Mouse (Mus musculus) lung, postnatal 0 days (tissue): ENCODE data around the gene Dact3. TPM values are rescaled to one million over a fixed set of nuclear protein-coding genes. Genes with fewer than 3 reads are reported as not detected.

Experiments used
- ATAC-seq: fragments of 200-750 bp; cut with Nextera tagmentation; 2 replicates; pipeline ENCODE4 v1.8.0; 2017; ENCODE audit warnings: moderate library complexity
- DNase-seq: peaks from one replicate; pipeline ENCODE4 v3.0.0-alpha.2; 2016; ENCODE audit warnings: low spot score
- H3K27ac ChIP-seq: fragments of 300-500 bp; sonication (generic); 2 replicates; pipeline ENCODE4 v1.5.1; 2014; ENCODE audit warnings: antibody characterized with exemption, mild to moderate bottlenecking, low read length, mixed read lengths
- H3K27me3 ChIP-seq: fragments of 300-500 bp; sonication (generic); replicated peaks from 2 replicates; pipeline ENCODE4 v1.6.1; 2014; ENCODE audit warnings: low read length, mixed read lengths; ENCODE audit not compliant: insufficient read depth
- H3K36me3 ChIP-seq: fragments of 300-500 bp; sonication (generic); 2 replicates; pipeline ENCODE4 v1.6.1; 2014; ENCODE audit warnings: low read length, mixed read lengths; ENCODE audit not compliant: insufficient read depth
- H3K4me1 ChIP-seq: fragments of 300-500 bp; sonication (generic); 2 replicates; pipeline ENCODE4 v1.6.1; 2014; ENCODE audit warnings: antibody characterized with exemption, low read depth, low read length, mixed read lengths; ENCODE audit not compliant: insufficient read depth
- H3K4me2 ChIP-seq: fragments of 300-500 bp; sonication (generic); replicated peaks from 2 replicates; pipeline ENCODE4 v1.6.1; 2014; ENCODE audit warnings: low read depth, mild to moderate bottlenecking, low read length, moderate library complexity, mixed read lengths
- H3K4me3 ChIP-seq: fragments of 300-500 bp; sonication (generic); 2 replicates; pipeline ENCODE4 v1.5.1; 2014; ENCODE audit warnings: low read depth, low read length
- H3K9ac ChIP-seq: fragments of 300-500 bp; sonication (generic); replicated peaks from 2 replicates; pipeline ENCODE4 v1.6.1; 2014; ENCODE audit warnings: low read depth, mild to moderate bottlenecking
- H3K9me3 ChIP-seq: fragments of 300-500 bp; sonication (generic); 2 replicates; pipeline ENCODE4 v1.6.1; 2016; ENCODE audit warnings: low read length, mixed read lengths
- CTCF ChIP-seq: IDR thresholded peaks from 2 replicates; pipeline ENCODE4 v1.5.1; 2016; ENCODE audit warnings: antibody characterized with exemption, mild to moderate bottlenecking
- EP300 ChIP-seq: IDR thresholded peaks from 2 replicates; pipeline ENCODE4 v1.6.1; 2016; ENCODE audit warnings: antibody characterized with exemption, mild to moderate bottlenecking, control low read depth
- WGBS: fragments of 180-500 bp; shearing (Covaris S2); extraction: QIAGEN DNeasy Blood & Tissue Kit; methylation state at CpG from one replicate; pipeline ENCODE4 v1.1.7; 2014; 5-methylcytosine and 5-hydroxymethylcytosine counted together
- polyA plus RNA-seq: library from polyadenylated mRNA; unstranded; fragments of >200 nt; fragmentation: Nextera tagmentation; extraction: Ambion mirVana; gene quantifications from 2 replicates; pipeline ENCODE4 v1.2.1, GENCODE M21; 2015

Gene Dact3
- polyA plus RNA-seq, 1 experiment from 2014 or later, result 4.3 TPM

DNA sequence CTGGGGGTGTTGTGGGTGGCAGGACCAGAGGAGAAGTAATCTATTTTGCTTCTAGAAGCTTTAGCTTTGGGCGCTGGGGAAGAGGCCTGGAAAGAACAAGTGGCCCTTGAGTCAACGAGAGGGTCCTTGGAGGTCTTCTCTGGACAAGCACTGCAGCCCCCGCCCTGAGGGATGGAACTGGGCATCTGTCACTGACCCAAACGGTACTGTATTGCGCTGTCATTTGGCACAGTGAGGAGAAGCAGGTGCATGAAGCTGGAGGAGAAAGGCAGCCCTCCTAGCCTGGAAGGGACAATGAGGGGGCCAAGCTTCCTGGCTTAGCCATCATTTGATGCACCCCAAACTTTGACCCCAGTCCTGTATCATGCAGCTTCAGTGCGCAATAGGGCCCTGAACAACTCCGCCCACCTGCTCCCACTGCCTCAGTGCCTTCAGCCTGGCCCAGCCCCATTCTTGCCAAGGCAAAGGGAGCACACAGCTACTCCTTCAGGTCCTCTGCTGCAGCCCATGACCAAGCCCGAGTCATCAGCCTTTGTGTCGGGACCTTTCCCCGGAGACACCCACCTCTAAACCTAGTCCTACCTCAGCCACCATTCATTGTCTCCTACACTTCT lies 47.4 kb downstream of the Dact3 start:
- no peaks in the 10 kb centered on the region for H3K9me3 ChIP-seq
- peak overlapping the region; percentile 97 for H3K4me2 ChIP-seq
- peaks cover 16% of the 10 kb centered on the region for H3K4me1 ChIP-seq
- H3K36me3 ChIP-seq, result peaks cover 7% of the 10 kb centered on the region; the same call in 1 of the 2 replicates
- peak; percentile 19 for DNase-seq
- no peaks in the 10 kb centered on the region for H3K27me3 ChIP-seq
- H3K27ac ChIP-seq, result peak overlapping the region; percentile 97; the same call in 1 of the 2 replicates
- H3K9ac ChIP-seq, result peak overlapping the region; percentile 87; the same call in 1 of the 2 replicates
- no peak for ATAC-seq
- 43% methylated on average over 10 of the region's 10 CpGs for WGBS
- TF ChIP-seq CTCF, result no peak
- no peak for TF ChIP-seq EP300
- H3K4me3 ChIP-seq, result peak overlapping the region; percentile 90

DNA sequence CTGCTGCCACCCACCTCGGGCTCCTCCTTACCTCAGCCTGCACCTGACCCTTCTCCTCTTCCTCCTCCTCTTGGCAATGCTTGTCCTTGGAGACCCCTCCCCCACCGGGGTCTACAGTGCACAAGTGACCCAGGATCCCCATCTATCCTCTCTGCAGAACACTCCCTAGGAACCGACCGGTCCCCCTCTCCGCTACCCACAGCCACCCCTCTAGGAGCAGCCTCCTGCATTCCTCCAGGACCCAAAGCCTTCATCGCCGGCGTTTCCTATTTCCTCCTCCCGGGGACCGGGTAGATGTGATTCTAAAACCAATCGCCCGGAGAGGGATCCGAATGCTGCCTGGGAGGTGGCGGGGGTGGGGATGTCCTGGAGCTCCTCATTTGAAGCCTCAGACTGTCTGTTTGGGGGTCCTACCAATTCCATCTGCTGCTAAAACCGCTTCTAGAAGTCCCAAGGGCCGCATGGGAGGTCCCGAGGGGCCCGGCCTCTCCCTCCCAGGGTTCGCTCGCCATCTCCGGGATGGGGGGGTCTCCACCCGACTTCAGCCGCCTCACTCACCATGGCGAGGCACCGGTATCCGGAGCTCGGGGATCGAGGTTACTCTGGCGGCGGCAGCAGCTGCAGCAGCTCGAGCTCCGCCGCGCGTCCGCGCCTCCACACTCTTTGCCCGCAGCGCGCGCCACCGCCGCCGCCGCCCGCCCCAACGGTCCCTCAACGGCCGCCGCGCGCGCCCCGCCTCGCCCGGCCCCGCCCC lies 48.3 kb downstream of the Dact3 start:
- Histone ChIP-seq H3K4me1 (peaks cover 16% of the 10 kb centered on the region), H3K9ac (peak overlapping the region; percentile 87), H3K36me3 (no peaks in the 10 kb centered on the region), H3K4me3 (peak overlapping the region; percentile 90), H3K27ac (peak overlapping the region; percentile 97), H3K9me3 (no peaks in the 10 kb centered on the region), H3K4me2 (peak overlapping the region; percentile 97), H3K27me3 (no peaks in the 10 kb centered on the region)
- ATAC-seq (no peak), DNase-seq (no peak)
- TF ChIP-seq EP300 (no peak), CTCF (no peak)
- WGBS, result under 1% methylated on average over 40 of the region's 57 CpGs

GRCm38 (mm10) chr7:16924037-16924834 lies 49.1 kb downstream of the Dact3 start, which contains the start of gene Calm3:
Gene Calm3, minus strand, starts transcription at chr7:16924114.
- Histone ChIP-seq H3K4me2 (peak within 1 kb of the TSS; percentile 97), H3K27me3 (no peaks in the 10 kb centered on the region), H3K36me3 (no peaks in the 10 kb centered on the region), H3K27ac (peak within 1 kb of the TSS; percentile 97), H3K4me1 (peaks cover 16% of the 10 kb centered on the region), H3K9me3 (no peaks in the 10 kb centered on the region), H3K9ac (peak within 1 kb of the TSS; percentile 87), H3K4me3 (peak within 1 kb of the TSS; percentile 90)
- peak; percentile 99 for DNase-seq
- WGBS, result 1% methylated on average over 64 of the region's 64 CpGs
- peak; percentile 91 for ATAC-seq
- TF ChIP-seq CTCF (peak; percentile 44), EP300 (peak; percentile 35)

DNA sequence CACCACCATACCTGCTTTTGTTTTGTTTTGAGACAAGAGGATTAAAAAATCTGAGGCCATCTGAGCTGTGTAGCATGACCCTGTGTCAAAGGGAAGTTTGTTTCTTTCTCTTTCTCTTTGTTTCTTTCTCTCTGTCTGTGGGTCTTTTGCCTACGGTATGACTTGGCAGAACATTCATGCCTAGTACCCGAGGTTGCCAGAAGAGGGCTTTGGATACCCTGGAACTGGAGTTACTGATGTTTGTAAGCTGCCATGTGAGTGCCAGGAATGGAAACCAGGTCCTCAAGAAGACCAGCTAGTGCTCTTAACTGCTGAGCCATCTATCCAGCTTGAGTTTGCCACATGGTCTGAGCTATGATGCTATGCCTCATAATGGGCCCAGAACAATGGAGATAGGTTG lies 53.2 kb downstream of the Dact3 start:
- 13% methylated on average over 2 of the region's 2 CpGs for WGBS
- peak; percentile 26 for TF ChIP-seq CTCF
- TF ChIP-seq EP300, result no peak

DNA sequence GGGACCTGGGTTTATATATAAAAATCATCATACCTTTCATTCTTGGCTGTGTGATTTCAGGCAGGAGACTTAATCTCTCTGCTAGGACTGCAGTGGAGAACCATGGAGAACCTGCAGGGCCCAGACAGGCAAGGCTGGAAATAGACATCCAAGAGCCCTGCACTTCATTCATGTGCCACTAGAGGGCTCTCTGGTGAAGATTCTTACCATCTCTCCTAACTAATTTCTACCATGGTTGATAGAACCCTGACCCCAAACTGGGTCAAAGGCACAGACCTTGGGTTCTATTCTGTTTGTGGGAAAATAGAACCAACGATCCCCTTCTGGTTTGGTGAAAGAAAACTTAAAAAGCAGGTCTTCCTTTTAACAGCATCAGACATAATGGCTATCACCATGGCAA lies 55.7 kb downstream of the Dact3 start:
- ATAC-seq (no peak), DNase-seq (peak; percentile 74)
- no peak overlapping the region for H3K9ac ChIP-seq
- no peaks in the 10 kb centered on the region for H3K36me3 ChIP-seq
- H3K4me3 ChIP-seq, result no peak overlapping the region
- no peak for TF ChIP-seq EP300
- peak; percentile 82 for TF ChIP-seq CTCF
- H3K27ac ChIP-seq, result no peak overlapping the region
- WGBS, result 4% methylated on average over 1 of the region's 1 CpGs
- H3K9me3 ChIP-seq, result no peaks in the 10 kb centered on the region
- no peak overlapping the region for H3K4me2 ChIP-seq
- no peaks in the 10 kb centered on the region for H3K27me3 ChIP-seq
- H3K4me1 ChIP-seq, result no peaks in the 10 kb centered on the region

More for the DNA sequence above, 53.2 kb downstream of the Dact3 start:
- H3K4me3 ChIP-seq, result no peak overlapping the region
- no peak overlapping the region for H3K4me2 ChIP-seq
- DNase-seq (peak; percentile 4), ATAC-seq (no peak)
- no peaks in the 10 kb centered on the region for H3K27me3 ChIP-seq
- no peaks in the 10 kb centered on the region for H3K36me3 ChIP-seq
- no peak overlapping the region for H3K27ac ChIP-seq
- H3K9ac ChIP-seq, result no peak overlapping the region
- H3K4me1 ChIP-seq, result no peaks in the 10 kb centered on the region
- no peaks in the 10 kb centered on the region for H3K9me3 ChIP-seq
